Mouse (Mus musculus): ENCODE results near the gene Mpp1. TPM values are rescaled to one million over a fixed set of nuclear protein-coding genes. Genes with fewer than 3 reads are reported as not detected.
"Not testable (repeated sequence)": the region's sequence is repeated elsewhere in the genome, so short reads cannot be mapped to it uniquely, and the experiment has no call there.

The Mpp1 gene
- polyA plus RNA-seq, 1 experiment, result 30.1 TPM

- no peaks in the 10 kb centered on the region for H3K79me2 ChIP-seq (ENCODE audit: control insufficient read depth, insufficient read depth)
- no peak overlapping the region for H3ac ChIP-seq (ENCODE audit: control insufficient read depth, insufficient read length)
- no peak for TF ChIP-seq CEBPB (IDR thresholded peaks at IDR 0.05; ENCODE audit: insufficient read depth, poor library complexity, severe bottlenecking)
- no peak for TF ChIP-seq USF1 (IDR thresholded peaks at IDR 0.05; ENCODE audit: low read depth)
- no peak for TF ChIP-seq MYOG (IDR thresholded peaks at IDR 0.05; ENCODE audit: control insufficient read depth in 1 of 3, insufficient read depth in 1 of 3, insufficient read length in 2 of 3, low read depth in 2 of 3)
- no peak for TF ChIP-seq E2F4 (IDR thresholded peaks at IDR 0.05; ENCODE audit: insufficient read depth)
- no peak for TF ChIP-seq MAX (IDR thresholded peaks at IDR 0.05; ENCODE audit: low read depth)
- no peak for TF ChIP-seq POLR2AphosphoS2 (IDR thresholded peaks at IDR 0.05; ENCODE audit: insufficient read length, low read depth)
- no peak for TF ChIP-seq TCF12 (IDR thresholded peaks at IDR 0.05; ENCODE audit: insufficient read depth, poor library complexity, severe bottlenecking)
- no peak for TF ChIP-seq MYOD1 (IDR thresholded peaks at IDR 0.05; ENCODE audit: control insufficient read depth in 1 of 3, insufficient read length in 2 of 3, low read depth in 2 of 3)
- no peak for TF ChIP-seq SRF (IDR thresholded peaks at IDR 0.05; ENCODE audit: control insufficient read depth, insufficient read length, low read depth)
- no peak for TF ChIP-seq REST (IDR thresholded peaks at IDR 0.05; ENCODE audit: insufficient read depth, insufficient read length)
- TF ChIP-seq TCF3 (IDR thresholded peaks at IDR 0.05; ENCODE audit: insufficient read length, low read depth), result no peak
- TF ChIP-seq POLR2A (IDR thresholded peaks at IDR 0.05; ENCODE audit: insufficient read length, low read depth), result no peak
- no peaks in the 10 kb centered on the region for H3K27me3 ChIP-seq (ENCODE audit: control insufficient read depth, insufficient read depth, insufficient read length)
- H3K36me3 ChIP-seq (ENCODE audit: control insufficient read depth, insufficient read depth), result no peaks in the 10 kb centered on the region
- H3K4me3 ChIP-seq, result no peak overlapping the region
- H3K4me2 ChIP-seq (ENCODE audit: low read depth), result no peak overlapping the region
Observed at GRCm38 (mm10) chrX:75148414-75148813, 17.6 kb upstream of the Mpp1 start.

DNA sequence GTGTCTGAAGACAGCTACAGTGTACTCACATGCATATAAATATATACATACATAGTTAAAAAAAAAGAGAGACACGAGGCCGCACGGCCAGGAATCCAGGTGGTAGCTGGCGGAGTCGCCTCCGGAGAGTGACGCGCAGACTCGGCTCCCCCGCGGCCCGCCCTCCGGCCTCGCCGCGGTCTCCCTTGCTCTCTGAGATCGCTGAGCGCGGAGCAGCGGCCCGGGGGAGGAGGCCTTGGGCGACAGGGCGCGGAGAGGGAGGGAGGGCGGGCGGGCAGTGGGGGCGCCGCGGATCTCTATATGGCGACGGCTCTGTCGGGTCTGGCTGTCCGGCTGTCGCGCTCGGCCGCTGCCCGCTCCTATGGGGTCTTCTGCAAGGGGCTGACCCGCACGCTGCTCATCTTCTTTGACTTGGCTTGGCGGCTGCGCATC lies 12.3 kb upstream of the Mpp1 start:
- not testable (repeated sequence) for H3K27me3 ChIP-seq (ENCODE audit: control insufficient read depth, insufficient read depth, insufficient read length); H3K36me3 ChIP-seq (ENCODE audit: control insufficient read depth, insufficient read depth); H3ac ChIP-seq (ENCODE audit: control insufficient read depth, insufficient read length); H3K4me2 ChIP-seq (ENCODE audit: low read depth); H3K4me3 ChIP-seq; H3K79me2 ChIP-seq (ENCODE audit: control insufficient read depth, insufficient read depth)

DNA sequence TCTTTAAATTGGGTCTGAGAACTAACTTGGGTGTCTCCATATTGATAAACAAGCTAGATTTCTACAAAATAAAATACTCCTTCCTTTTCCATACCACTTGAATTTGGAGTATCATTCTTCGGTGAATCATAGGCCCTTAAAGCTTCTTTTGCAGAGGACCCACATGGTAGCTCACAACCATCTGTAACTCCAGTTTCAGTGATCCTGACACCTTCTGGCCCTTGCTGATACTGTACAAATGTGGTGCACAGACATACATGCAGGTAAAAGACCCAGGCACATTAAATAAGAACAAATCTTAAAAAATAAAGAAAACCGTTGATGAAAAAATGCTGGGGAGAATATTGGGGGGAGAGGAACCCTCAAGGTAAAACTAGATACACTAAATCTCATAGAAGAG lies 7.4 kb upstream of the Mpp1 start:
- Histone ChIP-seq H3K79me2 (ENCODE audit: control insufficient read depth, insufficient read depth) (no peaks in the 10 kb centered on the region), H3K36me3 (ENCODE audit: control insufficient read depth, insufficient read depth) (no peaks in the 10 kb centered on the region), H3K4me2 (ENCODE audit: low read depth) (no peak overlapping the region), H3K4me3 (no peak overlapping the region), H3ac (ENCODE audit: control insufficient read depth, insufficient read length) (no peak overlapping the region), H3K27me3 (ENCODE audit: control insufficient read depth, insufficient read depth, insufficient read length) (no peaks in the 10 kb centered on the region)
- TF ChIP-seq REST (IDR thresholded peaks at IDR 0.05; ENCODE audit: insufficient read depth, insufficient read length) (no peak), MYOD1 (IDR thresholded peaks at IDR 0.05; ENCODE audit: control insufficient read depth in 1 of 3, insufficient read length in 2 of 3, low read depth in 2 of 3) (no peak), SRF (IDR thresholded peaks at IDR 0.05; ENCODE audit: control insufficient read depth, insufficient read length, low read depth) (no peak), POLR2AphosphoS2 (IDR thresholded peaks at IDR 0.05; ENCODE audit: insufficient read length, low read depth) (no peak), POLR2A (IDR thresholded peaks at IDR 0.05; ENCODE audit: insufficient read length, low read depth) (no peak), E2F4 (IDR thresholded peaks at IDR 0.05; ENCODE audit: insufficient read depth) (no peak), TCF3 (IDR thresholded peaks at IDR 0.05; ENCODE audit: insufficient read length, low read depth) (no peak), MAX (IDR thresholded peaks at IDR 0.05; ENCODE audit: low read depth) (no peak), USF1 (IDR thresholded peaks at IDR 0.05; ENCODE audit: low read depth) (no peak), TCF12 (IDR thresholded peaks at IDR 0.05; ENCODE audit: insufficient read depth, poor library complexity, severe bottlenecking) (no peak), MYOG (IDR thresholded peaks at IDR 0.05; ENCODE audit: control insufficient read depth in 1 of 3, insufficient read depth in 1 of 3, insufficient read length in 2 of 3, low read depth in 2 of 3) (no peak), CEBPB (IDR thresholded peaks at IDR 0.05; ENCODE audit: insufficient read depth, poor library complexity, severe bottlenecking) (no peak)

DNA sequence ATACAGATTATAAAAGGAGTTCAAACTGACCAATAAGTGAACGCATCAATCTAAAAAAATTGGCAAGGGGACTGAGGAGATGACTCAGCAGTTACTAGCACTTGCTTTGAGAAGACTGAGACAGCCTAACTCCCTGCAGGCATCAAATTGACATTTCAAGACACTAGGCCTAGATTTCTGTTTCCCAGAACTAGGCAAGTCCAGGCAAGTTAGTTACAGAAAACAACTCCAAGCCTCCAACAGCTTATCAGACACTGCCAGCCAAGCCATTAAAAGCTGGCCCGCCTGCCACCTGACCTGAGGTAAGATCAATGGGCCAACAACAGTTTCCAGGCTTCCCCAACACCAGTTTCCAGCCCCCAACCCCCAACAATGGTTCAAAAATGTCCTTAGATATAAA lies 6.9 kb upstream of the Mpp1 start:
- TF ChIP-seq POLR2A (IDR thresholded peaks at IDR 0.05; ENCODE audit: insufficient read length, low read depth) (no peak), REST (IDR thresholded peaks at IDR 0.05; ENCODE audit: insufficient read depth, insufficient read length) (no peak), E2F4 (IDR thresholded peaks at IDR 0.05; ENCODE audit: insufficient read depth) (no peak), MAX (IDR thresholded peaks at IDR 0.05; ENCODE audit: low read depth) (no peak), TCF12 (IDR thresholded peaks at IDR 0.05; ENCODE audit: insufficient read depth, poor library complexity, severe bottlenecking) (no peak), POLR2AphosphoS2 (IDR thresholded peaks at IDR 0.05; ENCODE audit: insufficient read length, low read depth) (no peak), CEBPB (IDR thresholded peaks at IDR 0.05; ENCODE audit: insufficient read depth, poor library complexity, severe bottlenecking) (no peak), USF1 (IDR thresholded peaks at IDR 0.05; ENCODE audit: low read depth) (no peak), MYOG (IDR thresholded peaks at IDR 0.05; ENCODE audit: control insufficient read depth in 1 of 3, insufficient read depth in 1 of 3, insufficient read length in 2 of 3, low read depth in 2 of 3) (no peak), MYOD1 (IDR thresholded peaks at IDR 0.05; ENCODE audit: control insufficient read depth in 1 of 3, insufficient read length in 2 of 3, low read depth in 2 of 3) (no peak), TCF3 (IDR thresholded peaks at IDR 0.05; ENCODE audit: insufficient read length, low read depth) (no peak), SRF (IDR thresholded peaks at IDR 0.05; ENCODE audit: control insufficient read depth, insufficient read length, low read depth) (no peak)
- Histone ChIP-seq H3K79me2 (ENCODE audit: control insufficient read depth, insufficient read depth) (no peaks in the 10 kb centered on the region), H3K36me3 (ENCODE audit: control insufficient read depth, insufficient read depth) (no peaks in the 10 kb centered on the region), H3ac (ENCODE audit: control insufficient read depth, insufficient read length) (no peak overlapping the region), H3K4me2 (ENCODE audit: low read depth) (no peak overlapping the region), H3K27me3 (ENCODE audit: control insufficient read depth, insufficient read depth, insufficient read length) (no peaks in the 10 kb centered on the region), H3K4me3 (no peak overlapping the region)

GRCm38 (mm10) chrX:75136938-75137337 lies 6.1 kb upstream of the Mpp1 start:
- no peak overlapping the region for H3ac ChIP-seq (ENCODE audit: control insufficient read depth, insufficient read length)
- no peaks in the 10 kb centered on the region for H3K79me2 ChIP-seq (ENCODE audit: control insufficient read depth, insufficient read depth)
- no peaks in the 10 kb centered on the region for H3K27me3 ChIP-seq (ENCODE audit: control insufficient read depth, insufficient read depth, insufficient read length)
- H3K4me3 ChIP-seq, result no peak overlapping the region
- no peak for TF ChIP-seq TCF12 (IDR thresholded peaks at IDR 0.05; ENCODE audit: insufficient read depth, poor library complexity, severe bottlenecking)
- no peak for TF ChIP-seq TCF3 (IDR thresholded peaks at IDR 0.05; ENCODE audit: insufficient read length, low read depth)
- TF ChIP-seq MYOG (IDR thresholded peaks at IDR 0.05; ENCODE audit: control insufficient read depth in 1 of 3, insufficient read depth in 1 of 3, insufficient read length in 2 of 3, low read depth in 2 of 3), result no peak
- no peak for TF ChIP-seq POLR2A (IDR thresholded peaks at IDR 0.05; ENCODE audit: insufficient read length, low read depth)
- no peak for TF ChIP-seq MYOD1 (IDR thresholded peaks at IDR 0.05; ENCODE audit: control insufficient read depth in 1 of 3, insufficient read length in 2 of 3, low read depth in 2 of 3)
- no peak for TF ChIP-seq POLR2AphosphoS2 (IDR thresholded peaks at IDR 0.05; ENCODE audit: insufficient read length, low read depth)
- TF ChIP-seq MAX (IDR thresholded peaks at IDR 0.05; ENCODE audit: low read depth), result no peak
- no peak for TF ChIP-seq CEBPB (IDR thresholded peaks at IDR 0.05; ENCODE audit: insufficient read depth, poor library complexity, severe bottlenecking)
- no peak for TF ChIP-seq E2F4 (IDR thresholded peaks at IDR 0.05; ENCODE audit: insufficient read depth)
- no peak for TF ChIP-seq USF1 (IDR thresholded peaks at IDR 0.05; ENCODE audit: low read depth)
- TF ChIP-seq SRF (IDR thresholded peaks at IDR 0.05; ENCODE audit: control insufficient read depth, insufficient read length, low read depth), result no peak
- no peak for TF ChIP-seq REST (IDR thresholded peaks at IDR 0.05; ENCODE audit: insufficient read depth, insufficient read length)
- no peaks in the 10 kb centered on the region for H3K36me3 ChIP-seq (ENCODE audit: control insufficient read depth, insufficient read depth)
- no peak overlapping the region for H3K4me2 ChIP-seq (ENCODE audit: low read depth)
